Mouse (Mus musculus) ES-E14 (cell line): ENCODE results near the gene Cd207.

ENCODE experiments used
- CHD2 ChIP-seq: IDR thresholded peaks from 2 replicates; pipeline ENCODE4 v1.6.1; 2014; ENCODE audit warnings: mild to moderate bottlenecking, low read depth, low read length, inconsistent platforms
- HCFC1 ChIP-seq: IDR thresholded peaks from 2 replicates; pipeline ENCODE4 v1.6.1; 2012; ENCODE audit warnings: low read length, inconsistent platforms, borderline replicate concordance; ENCODE audit not compliant: insufficient read depth
- MAFK ChIP-seq: IDR thresholded peaks from 2 replicates; pipeline ENCODE4 v1.6.1; 2014; ENCODE audit warnings: mild to moderate bottlenecking, low read depth, low read length, inconsistent platforms; ENCODE audit not compliant: insufficient read depth
- ZNF384 ChIP-seq: IDR thresholded peaks from 2 replicates; pipeline ENCODE4 v1.6.1; 2012; ENCODE audit warnings: low read depth, low read length, inconsistent platforms

GRCm38 (mm10) chr6:83715461-83716196 is 38.0 kb upstream of the Cd207 start:
- no peak for TF ChIP-seq ZNF384
- no peak for TF ChIP-seq HCFC1
- TF ChIP-seq MAFK: no peak
- TF ChIP-seq CHD2: no peak
